Mouse (Mus musculus) adrenal gland, adult 10 weeks (tissue): ENCODE measurements around the gene C130050O18Rik. TPM values are rescaled to one million over a fixed set of nuclear protein-coding genes. Genes with fewer than 3 reads are reported as not detected.

ENCODE experiments used
- polyA plus RNA-seq: library from polyadenylated mRNA; stranded (reverse); fragments of 350-450 nt; fragmentation: Illumina TruSeq; extraction: RNeasy Lipid Tissue Mini Kit (QIAGEN cat#74804); gene quantifications from one replicate; pipeline ENCODE4 v1.2.3, GENCODE M21; 2014; ENCODE audit warnings: low read depth, low replicate concordance

C130050O18Rik gene
- polyA plus RNA-seq, result not detected

GRCm38 (mm10) chr5:139404801-139405401 is at the start of gene C130050O18Rik:
C130050O18Rik (plus strand) TSS chr5:139405280.

GRCm38 (mm10) chr5:139377468-139378270 is 27.4 kb upstream of the C130050O18Rik start, which contains the start of gene Gpr146:
Gpr146 (plus strand) TSS chr5:139377697.

GRCm38 (mm10) chr5:139423026-139423865 is 18.2 kb downstream of the C130050O18Rik start, which contains the start of gene Gper1:
Gper1 (plus strand) TSS chr5:139423151.

GRCm38 (mm10) chr5:139460384-139461067 is 55.4 kb downstream of the C130050O18Rik start, which contains the start of gene 3110082I17Rik:
3110082I17Rik (minus strand) TSS chr5:139460527.

Other genes starting within 250 kb of the C130050O18Rik start
- gene Sun1, start 204.6 kb upstream of the C130050O18Rik start, polyA plus RNA-seq, result 24.5 TPM
- 19.6 TPM for gene Get4, start 153.0 kb upstream of the C130050O18Rik start, polyA plus RNA-seq
- gene Adap1, start 79.7 kb upstream of the C130050O18Rik start, polyA plus RNA-seq, result not detected
- 20.6 TPM for gene Cox19, start 53.9 kb upstream of the C130050O18Rik start, polyA plus RNA-seq
- gene Cyp2w1, start 52.7 kb upstream of the C130050O18Rik start, polyA plus RNA-seq, result not detected
- gene Gpr146, start 27.6 kb upstream of the C130050O18Rik start, polyA plus RNA-seq, result 4.9 TPM
- gene Gper1, start 17.9 kb downstream of the C130050O18Rik start, polyA plus RNA-seq, result not detected
- gene 3110082I17Rik, start 55.2 kb downstream of the C130050O18Rik start, polyA plus RNA-seq, result 0.99 TPM
- 31.7 TPM for gene Zfand2a, start 79.3 kb downstream of the C130050O18Rik start, polyA plus RNA-seq
- not detected for gene Uncx, start 138.2 kb downstream of the C130050O18Rik start, polyA plus RNA-seq